Mouse (Mus musculus) liver, adult 2 months (tissue): ENCODE results near the gene Gpatch8. TPM values are rescaled to one million over a fixed set of nuclear protein-coding genes. Genes with fewer than 3 reads are reported as not detected.

Source experiments
- DNase-seq: peaks from one replicate; pipeline ENCODE4 v3.0.0-alpha.2; 2011; ENCODE audit warnings: low read depth, low spot score; ENCODE audit errors: extremely low read depth
- H3K27ac ChIP-seq: fragments of 200-500 bp; replicated peaks from 2 replicates; pipeline ENCODE4 v1.5.1; 2012; ENCODE audit warnings: low read depth, mild to moderate bottlenecking, control low read depth, inconsistent platforms, low read length; ENCODE audit not compliant: insufficient read depth
- H3K27me3 ChIP-seq: fragments of 200-500 bp; 2 replicates; pipeline ENCODE4 v1.6.1; 2012; ENCODE audit warnings: mild to moderate bottlenecking, moderate library complexity, low read length, inconsistent platforms; ENCODE audit not compliant: control insufficient read depth, insufficient read depth
- H3K36me3 ChIP-seq: fragments of 200-500 bp; 2 replicates; pipeline ENCODE4 v1.6.1; 2012; ENCODE audit warnings: low read length, inconsistent platforms; ENCODE audit not compliant: control insufficient read depth, insufficient read depth
- H3K4me1 ChIP-seq: fragments of 200-500 bp; 2 replicates; pipeline ENCODE4 v1.6.1; 2011; ENCODE audit warnings: low read length; ENCODE audit not compliant: control insufficient read depth, insufficient read depth
- H3K4me3 ChIP-seq: fragments of 200-500 bp; 2 replicates; pipeline ENCODE4 v1.5.1; 2011; ENCODE audit warnings: low read depth, mild to moderate bottlenecking, control low read depth, low read length, moderate library complexity; ENCODE audit not compliant: insufficient read depth
- H3K79me2 ChIP-seq: fragments of 200-500 bp; 2 replicates; pipeline ENCODE4 v1.6.1; 2012; ENCODE audit warnings: inconsistent platforms, mild to moderate bottlenecking, low read length, moderate library complexity; ENCODE audit not compliant: control insufficient read depth, insufficient read depth
- H3K9ac ChIP-seq: fragments of 200-500 bp; 2 replicates; pipeline ENCODE4 v1.6.1; 2012; ENCODE audit warnings: low read depth, mild to moderate bottlenecking, control low read depth, inconsistent platforms, low read length
- CTCF ChIP-seq: fragments of 200-500 bp; IDR thresholded peaks from 2 replicates; pipeline ENCODE4 v1.5.1; 2011; ENCODE audit warnings: low read depth, low read length, control low read depth
- POLR2A ChIP-seq: fragments of 200-500 bp; IDR thresholded peaks from 2 replicates; pipeline ENCODE4 v1.6.1; 2011; ENCODE audit warnings: low read length, control low read depth; ENCODE audit not compliant: insufficient read depth; ENCODE audit errors: extremely low read depth
- WGBS: fragments of 180-500 bp; shearing (Covaris S2); methylation state at CpG from one replicate; pipeline ENCODE4 v1.1.7; 2018; 5-methylcytosine and 5-hydroxymethylcytosine counted together
- polyA plus RNA-seq: library from polyadenylated mRNA; depleted of rRNA; stranded (reverse); fragments of >200 nt; gene quantifications from 2 replicates; pipeline ENCODE4 v1.2.3, GENCODE M21; 2012
- total RNA-seq: library from RNA; depleted of rRNA; stranded (reverse); fragments of >200 nt; gene quantifications from 2 replicates; pipeline ENCODE4 v1.2.3, GENCODE M21; 2014

Gpatch8 gene
- total and polyA plus RNA-seq, 2 experiments: 6.0 to 9.2 TPM

GRCm38 (mm10) chr11:102478671-102479070, 77.5 kb downstream of the Gpatch8 start:
- peaks cover 28% of the 10 kb centered on the region for H3K36me3 ChIP-seq
- no peak overlapping the region for H3K27ac ChIP-seq
- 94% methylated on average over 3 of the region's 3 CpGs for WGBS
- no peak overlapping the region for H3K4me3 ChIP-seq
- no peaks in the 10 kb centered on the region for H3K27me3 ChIP-seq
- no peak for DNase-seq
- no peaks in the 10 kb centered on the region for H3K79me2 ChIP-seq
- TF ChIP-seq POLR2A (no peak), CTCF (no peak)
- H3K4me1 ChIP-seq: no peaks in the 10 kb centered on the region
- no peak overlapping the region for H3K9ac ChIP-seq

GRCm38 (mm10) chr11:102475027-102475426, 81.2 kb downstream of the Gpatch8 start:
- no peaks in the 10 kb centered on the region for H3K27me3 ChIP-seq
- no peak overlapping the region for H3K4me3 ChIP-seq
- WGBS: 95% methylated on average over 3 of the region's 3 CpGs
- no peak overlapping the region for H3K27ac ChIP-seq
- H3K79me2 ChIP-seq: no peaks in the 10 kb centered on the region
- no peaks in the 10 kb centered on the region for H3K4me1 ChIP-seq
- no peak overlapping the region for H3K9ac ChIP-seq
- no peak for DNase-seq
- TF ChIP-seq POLR2A: no peak
- TF ChIP-seq CTCF: no peak
- peaks cover 4% of the 10 kb centered on the region; the same call in 1 of the 2 replicates for H3K36me3 ChIP-seq

DNA sequence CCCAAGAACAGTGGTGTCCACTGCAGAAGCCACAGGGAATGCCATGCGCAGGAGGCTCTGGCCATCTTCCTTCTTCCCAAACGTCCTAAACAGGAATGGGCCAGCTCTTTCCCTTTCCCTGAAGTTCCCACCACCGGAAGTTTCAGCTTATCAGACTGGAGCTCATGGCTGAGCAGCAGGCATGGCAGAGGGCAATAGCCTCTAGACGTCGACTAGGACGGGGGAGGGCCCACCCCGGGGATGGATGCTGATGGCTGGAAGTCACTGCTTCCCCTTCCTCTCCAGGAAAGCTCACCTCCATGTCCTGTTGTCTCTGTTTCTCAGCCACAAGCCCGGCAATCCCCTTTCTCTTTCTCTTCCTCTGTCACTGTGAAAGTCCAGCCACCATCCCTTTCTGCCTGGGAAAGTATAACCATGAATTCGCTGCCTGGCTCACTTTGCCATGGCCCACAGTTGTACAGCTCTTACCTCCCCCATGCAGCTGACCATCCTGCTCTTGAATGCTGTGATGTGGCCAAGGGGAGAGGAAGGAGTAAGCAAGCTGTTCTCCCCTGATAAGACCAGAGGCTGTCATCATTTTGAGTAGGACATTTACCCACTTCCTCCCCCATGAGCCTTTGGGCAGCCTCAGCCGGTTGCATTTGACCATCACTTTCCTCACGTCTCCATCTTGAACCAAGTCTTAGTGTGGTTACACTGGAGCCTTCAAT, 86.4 kb downstream of the Gpatch8 start, which contains the start of gene Itga2b:
TSS of gene Itga2b (minus strand) at position 475 of the 710 bp plus-strand sequence.
- no peaks in the 10 kb centered on the region for H3K36me3 ChIP-seq
- TF ChIP-seq POLR2A (no peak), CTCF (no peak)
- no peak for DNase-seq
- 63% methylated on average over 11 of the region's 11 CpGs for WGBS
- no peak within 1 kb of the TSS for H3K9ac ChIP-seq
- no peaks in the 10 kb centered on the region for H3K79me2 ChIP-seq
- no peak within 1 kb of the TSS for H3K4me3 ChIP-seq
- peaks cover 10% of the 10 kb centered on the region for H3K4me1 ChIP-seq
- H3K27ac ChIP-seq: no peak within 1 kb of the TSS
- no peaks in the 10 kb centered on the region for H3K27me3 ChIP-seq

GRCm38 (mm10) chr11:102467041-102467631, 89.1 kb downstream of the Gpatch8 start:
- Histone ChIP-seq H3K27ac (peak overlapping the region; percentile 24; the same call in 1 of the 2 replicates), H3K4me1 (peaks cover 10% of the 10 kb centered on the region)
- no peak for TF ChIP-seq CTCF
- TF ChIP-seq POLR2A: no peak

GRCm38 (mm10) chr11:102465713-102466436, 90.3 kb downstream of the Gpatch8 start:
- no peak for TF ChIP-seq CTCF
- Histone ChIP-seq H3K9ac (peak overlapping the region; percentile 28), H3K4me1 (peaks cover 10% of the 10 kb centered on the region), H3K4me3 (no peak overlapping the region), H3K27ac (no peak overlapping the region; the same call in 1 of the 2 replicates), H3K79me2 (no peaks in the 10 kb centered on the region), H3K27me3 (no peaks in the 10 kb centered on the region), H3K36me3 (no peaks in the 10 kb centered on the region)
- 12% methylated on average over 26 of the region's 26 CpGs for WGBS
- DNase-seq: peak; percentile 87

More at GRCm38 (mm10) chr11:102467041-102467631, 89.1 kb downstream of the Gpatch8 start:
- Histone ChIP-seq H3K27me3 (no peaks in the 10 kb centered on the region), H3K4me3 (peak overlapping the region; percentile 29; the same call in 1 of the 2 replicates), H3K36me3 (no peaks in the 10 kb centered on the region), H3K79me2 (no peaks in the 10 kb centered on the region), H3K9ac (peak overlapping the region; percentile 52)
- under 1% methylated on average over 37 of the region's 37 CpGs for WGBS
- DNase-seq: peak; percentile 99
